Mouse (Mus musculus): ENCODE measurements around the gene Lrrc66. TPM values are rescaled to one million over a fixed set of nuclear protein-coding genes. Genes with fewer than 3 reads are reported as not detected.
A peak's percentile ranks its signal among the peaks of the same experiment; 100 is the strongest.

The Lrrc66 gene
- polyA plus RNA-seq, 1 experiment: not detected

DNA sequence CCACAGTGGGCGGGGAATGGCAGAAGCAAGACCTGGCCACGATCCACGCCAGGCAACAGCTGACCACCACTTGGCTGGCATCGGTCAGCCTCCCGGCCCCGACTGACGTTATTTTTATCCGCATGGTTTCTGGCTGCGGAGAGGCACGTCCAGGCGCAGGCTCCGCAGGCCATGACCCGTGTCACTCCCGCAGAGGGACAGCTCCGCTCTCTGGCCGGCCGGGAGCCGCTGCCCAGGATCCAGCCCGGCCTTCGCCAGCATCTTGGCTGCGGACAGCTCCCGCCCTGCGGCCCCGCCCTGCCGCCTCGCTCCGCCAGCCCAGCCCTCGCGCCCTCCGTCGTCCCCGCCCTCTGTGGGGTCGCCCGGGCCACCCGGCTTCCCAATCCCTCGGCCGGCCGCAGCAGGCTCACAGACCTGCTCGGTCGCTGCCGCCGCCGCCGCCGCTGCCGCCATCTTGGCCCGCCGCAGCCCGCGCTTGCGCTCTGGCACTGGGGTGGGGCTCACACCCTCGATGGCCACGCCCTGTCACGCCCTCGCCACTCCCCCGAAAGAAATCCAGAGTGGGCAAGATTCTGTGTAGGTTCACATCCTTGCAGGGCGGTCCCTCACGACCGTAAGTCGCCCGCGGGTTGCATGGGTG is 15.1 kb upstream of the Lrrc66 start, which contains the start of gene Sgcb:
Gene Sgcb (minus strand): TSS at position 530 of the 640 bp plus-strand sequence.
- no peak within 1 kb of the TSS for H3K27ac ChIP-seq (ENCODE audit: insufficient read depth, low read length)
- H3K4me1 ChIP-seq (ENCODE audit: control insufficient read depth, insufficient read depth, low read length): no peaks in the 10 kb centered on the region
- TF ChIP-seq CTCF (IDR thresholded peaks at IDR 0.05; ENCODE audit: borderline replicate concordance, insufficient read depth, low read length) (no peak), POLR2A (IDR thresholded peaks at IDR 0.05; ENCODE audit: low read depth, low read length) (peak; percentile 57; the same call in 1 of the 2 replicates)
- peak within 1 kb of the TSS; percentile 54 for H3K4me3 ChIP-seq (ENCODE audit: insufficient read depth, low read length)

GRCm38 (mm10) chr5:73642091-73642490 is 9.8 kb upstream of the Lrrc66 start:
- no peak overlapping the region for H3K4me3 ChIP-seq (ENCODE audit: insufficient read depth, low read length)
- no peaks in the 10 kb centered on the region for H3K4me1 ChIP-seq (ENCODE audit: control insufficient read depth, insufficient read depth, low read length)
- no peak for TF ChIP-seq POLR2A (IDR thresholded peaks at IDR 0.05; ENCODE audit: low read depth, low read length)
- TF ChIP-seq CTCF (IDR thresholded peaks at IDR 0.05; ENCODE audit: borderline replicate concordance, insufficient read depth, low read length): no peak; the same call in 1 of the 2 replicates
- no peak overlapping the region for H3K27ac ChIP-seq (ENCODE audit: insufficient read depth, low read length)

GRCm38 (mm10) chr5:73641058-73641457 is 8.7 kb upstream of the Lrrc66 start:
- no peak for TF ChIP-seq POLR2A (IDR thresholded peaks at IDR 0.05; ENCODE audit: low read depth, low read length)
- TF ChIP-seq CTCF (IDR thresholded peaks at IDR 0.05; ENCODE audit: borderline replicate concordance, insufficient read depth, low read length): no peak
- Histone ChIP-seq H3K4me3 (ENCODE audit: insufficient read depth, low read length) (no peak overlapping the region), H3K4me1 (ENCODE audit: control insufficient read depth, insufficient read depth, low read length) (no peaks in the 10 kb centered on the region), H3K27ac (ENCODE audit: insufficient read depth, low read length) (no peak overlapping the region)

- H3K4me3 ChIP-seq (ENCODE audit: insufficient read depth, low read length): no peak overlapping the region
- H3K4me1 ChIP-seq (ENCODE audit: control insufficient read depth, insufficient read depth, low read length): no peaks in the 10 kb centered on the region
- no peak for TF ChIP-seq POLR2A (IDR thresholded peaks at IDR 0.05; ENCODE audit: low read depth, low read length)
- TF ChIP-seq CTCF (IDR thresholded peaks at IDR 0.05; ENCODE audit: borderline replicate concordance, insufficient read depth, low read length): no peak
- H3K27ac ChIP-seq (ENCODE audit: insufficient read depth, low read length): no peak overlapping the region
Measured at GRCm38 (mm10) chr5:73637337-73638107, 5.2 kb upstream of the Lrrc66 start.

DNA sequence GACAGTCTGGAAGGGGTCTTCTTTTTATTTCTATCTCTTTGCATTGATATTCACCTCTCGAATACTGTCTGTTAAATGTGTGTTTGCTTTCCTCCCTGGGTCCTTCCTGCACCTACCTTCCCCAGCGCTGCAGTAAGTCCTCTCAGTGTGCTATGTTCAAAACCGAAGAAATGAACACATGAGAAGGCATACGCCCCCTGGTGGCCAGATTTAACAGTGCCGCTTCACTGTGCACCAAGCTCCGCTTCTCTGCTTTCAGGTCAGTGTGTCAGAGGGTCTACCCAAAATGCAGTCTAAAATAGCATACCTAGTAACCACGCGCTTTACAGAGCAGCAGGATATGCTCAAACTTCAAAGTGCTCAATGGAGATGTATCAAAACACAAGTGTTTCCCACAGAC is 815 bp upstream of the Lrrc66 start:
- no peak overlapping the region for H3K27ac ChIP-seq (ENCODE audit: insufficient read depth, low read length)
- no peak overlapping the region for H3K4me3 ChIP-seq (ENCODE audit: insufficient read depth, low read length)
- TF ChIP-seq CTCF (IDR thresholded peaks at IDR 0.05; ENCODE audit: borderline replicate concordance, insufficient read depth, low read length) (peak; percentile 38; the same call in 1 of the 2 replicates), POLR2A (IDR thresholded peaks at IDR 0.05; ENCODE audit: low read depth, low read length) (no peak)
- no peaks in the 10 kb centered on the region for H3K4me1 ChIP-seq (ENCODE audit: control insufficient read depth, insufficient read depth, low read length)

DNA sequence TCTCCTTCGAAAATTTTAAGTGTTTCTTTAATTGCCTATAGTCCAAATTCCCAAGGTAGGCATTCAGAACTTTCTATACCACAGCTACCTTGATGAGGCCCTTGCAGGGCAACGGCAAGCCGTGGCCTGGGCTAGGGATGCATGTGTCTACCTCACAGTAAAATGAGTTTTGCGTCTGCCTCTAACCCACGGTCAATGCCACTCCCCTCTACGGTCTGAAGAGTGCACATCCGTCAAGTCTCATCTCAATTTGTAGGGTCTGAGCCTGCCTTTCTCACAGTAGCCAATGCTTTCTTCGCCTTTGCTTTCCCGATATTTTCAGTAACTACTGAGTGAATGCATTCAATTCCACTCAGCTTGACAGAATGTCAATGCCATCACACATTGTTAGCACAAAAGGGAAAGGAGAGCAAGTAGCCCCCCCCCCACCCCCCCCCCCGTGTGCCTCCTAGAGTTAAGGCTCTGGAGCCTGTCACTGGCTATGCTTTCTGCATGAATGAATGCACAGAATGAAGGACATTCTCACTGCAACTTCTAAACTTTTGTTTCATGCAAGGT is 1.2 kb downstream of the Lrrc66 start:
- no peak overlapping the region for H3K27ac ChIP-seq (ENCODE audit: insufficient read depth, low read length)
- no peak overlapping the region for H3K4me3 ChIP-seq (ENCODE audit: insufficient read depth, low read length)
- TF ChIP-seq POLR2A (IDR thresholded peaks at IDR 0.05; ENCODE audit: low read depth, low read length): no peak
- no peak for TF ChIP-seq CTCF (IDR thresholded peaks at IDR 0.05; ENCODE audit: borderline replicate concordance, insufficient read depth, low read length)
- no peaks in the 10 kb centered on the region for H3K4me1 ChIP-seq (ENCODE audit: control insufficient read depth, insufficient read depth, low read length)

DNA sequence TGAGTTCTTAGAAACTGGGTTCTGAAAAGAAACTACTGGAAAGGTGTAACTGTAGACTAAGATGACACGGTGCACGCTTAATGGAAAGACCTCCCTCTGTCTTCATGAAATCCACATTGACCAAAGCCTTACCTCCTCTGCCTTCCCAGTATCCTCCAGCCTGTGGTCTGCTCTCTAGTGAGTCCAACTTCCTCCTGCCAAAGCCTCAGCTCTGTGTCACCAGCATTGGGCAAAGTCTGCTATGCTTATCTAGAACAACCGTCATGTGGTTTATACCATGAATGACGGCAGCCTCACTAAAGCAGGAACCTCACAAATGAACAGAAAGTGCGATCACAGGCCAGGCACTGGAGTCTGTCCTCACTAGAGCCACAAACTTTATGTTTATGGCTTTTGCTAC is 2.2 kb downstream of the Lrrc66 start:
- no peak overlapping the region for H3K4me3 ChIP-seq (ENCODE audit: insufficient read depth, low read length)
- TF ChIP-seq CTCF (IDR thresholded peaks at IDR 0.05; ENCODE audit: borderline replicate concordance, insufficient read depth, low read length) (no peak), POLR2A (IDR thresholded peaks at IDR 0.05; ENCODE audit: low read depth, low read length) (no peak)
- no peak overlapping the region for H3K27ac ChIP-seq (ENCODE audit: insufficient read depth, low read length)
- no peaks in the 10 kb centered on the region for H3K4me1 ChIP-seq (ENCODE audit: control insufficient read depth, insufficient read depth, low read length)

DNA sequence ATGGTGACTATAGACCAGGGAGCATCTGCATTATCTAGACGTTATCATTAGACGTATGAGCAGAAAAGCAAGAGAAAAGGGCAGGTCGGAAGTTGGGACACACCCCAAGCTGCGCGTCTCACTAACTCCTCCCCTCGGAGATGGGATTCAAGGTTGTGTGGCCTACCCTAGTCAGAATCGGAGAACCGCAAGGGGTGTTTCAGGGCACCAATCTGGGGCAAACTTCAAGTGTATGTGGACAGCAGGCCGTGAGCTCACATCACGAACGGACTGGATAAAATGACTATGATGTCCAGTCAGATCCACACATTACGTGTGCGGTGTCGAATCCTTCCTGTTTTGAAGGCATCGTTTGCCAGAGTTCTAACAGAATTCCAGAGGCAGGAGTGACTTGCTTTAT is 4.3 kb downstream of the Lrrc66 start:
- H3K4me3 ChIP-seq (ENCODE audit: insufficient read depth, low read length): no peak overlapping the region
- TF ChIP-seq POLR2A (IDR thresholded peaks at IDR 0.05; ENCODE audit: low read depth, low read length): no peak
- no peak for TF ChIP-seq CTCF (IDR thresholded peaks at IDR 0.05; ENCODE audit: borderline replicate concordance, insufficient read depth, low read length)
- H3K4me1 ChIP-seq (ENCODE audit: control insufficient read depth, insufficient read depth, low read length): no peaks in the 10 kb centered on the region
- no peak overlapping the region for H3K27ac ChIP-seq (ENCODE audit: insufficient read depth, low read length)

DNA sequence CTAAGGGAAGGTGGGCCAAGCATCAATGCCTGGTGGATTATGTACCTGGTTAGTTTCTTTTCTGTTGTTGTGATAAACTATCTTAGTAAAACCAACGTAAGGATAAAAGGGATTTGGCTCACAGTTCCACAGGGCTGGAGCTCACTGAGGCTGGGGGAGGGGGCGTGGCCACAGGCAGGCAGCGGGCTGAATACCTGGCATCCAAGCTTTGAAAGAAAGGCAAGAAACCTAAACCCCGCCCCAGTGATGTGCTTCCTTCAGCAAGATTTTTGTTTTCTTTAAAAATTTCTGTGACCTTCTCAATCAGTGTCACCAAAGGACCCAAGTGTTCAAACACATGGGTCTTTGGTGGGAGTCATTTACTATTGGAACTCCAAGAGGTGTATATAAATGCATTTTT is 4.8 kb downstream of the Lrrc66 start:
- no peak overlapping the region for H3K4me3 ChIP-seq (ENCODE audit: insufficient read depth, low read length)

DNA sequence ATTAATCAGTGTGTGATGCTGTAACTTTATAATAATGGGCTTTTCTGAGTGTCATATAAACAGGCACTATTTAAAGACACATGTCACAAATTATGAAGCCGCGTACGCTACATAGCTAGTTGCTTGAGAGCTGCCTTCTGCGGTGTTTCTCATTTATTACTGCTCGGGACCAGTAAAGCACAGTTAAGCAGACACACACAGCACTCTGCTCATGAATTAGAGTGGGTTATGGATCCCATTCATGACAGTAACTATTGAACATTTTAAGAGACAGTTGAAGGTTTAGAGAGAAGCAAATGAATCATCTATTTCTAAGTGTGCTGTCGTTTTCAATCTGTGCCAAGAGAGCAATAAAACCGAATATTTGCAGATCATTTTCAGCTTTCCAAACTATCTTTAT is 5.5 kb downstream of the Lrrc66 start:
- no peak overlapping the region for H3K27ac ChIP-seq (ENCODE audit: insufficient read depth, low read length)
- no peaks in the 10 kb centered on the region for H3K4me1 ChIP-seq (ENCODE audit: control insufficient read depth, insufficient read depth, low read length)
- no peak overlapping the region for H3K4me3 ChIP-seq (ENCODE audit: insufficient read depth, low read length)
- TF ChIP-seq POLR2A (IDR thresholded peaks at IDR 0.05; ENCODE audit: low read depth, low read length): no peak
- no peak for TF ChIP-seq CTCF (IDR thresholded peaks at IDR 0.05; ENCODE audit: borderline replicate concordance, insufficient read depth, low read length)

More for the DNA sequence above, 4.8 kb downstream of the Lrrc66 start:
- H3K27ac ChIP-seq (ENCODE audit: insufficient read depth, low read length): no peak overlapping the region
- TF ChIP-seq POLR2A (IDR thresholded peaks at IDR 0.05; ENCODE audit: low read depth, low read length) (no peak), CTCF (IDR thresholded peaks at IDR 0.05; ENCODE audit: borderline replicate concordance, insufficient read depth, low read length) (no peak)
- no peaks in the 10 kb centered on the region for H3K4me1 ChIP-seq (ENCODE audit: control insufficient read depth, insufficient read depth, low read length)
